Mouse (Mus musculus) liver, postnatal 0 days (tissue): ENCODE measurements around the gene Agap1.

Experiments
- CTCF ChIP-seq: sonication (generic); IDR thresholded peaks from 2 replicates; pipeline ENCODE4 v1.5.1; 2016; ENCODE audit warnings: antibody characterized with exemption, low read depth
- EP300 ChIP-seq: IDR thresholded peaks from 2 replicates; pipeline ENCODE4 v1.6.1; 2016; ENCODE audit warnings: antibody characterized with exemption, low read depth, mild to moderate bottlenecking

DNA sequence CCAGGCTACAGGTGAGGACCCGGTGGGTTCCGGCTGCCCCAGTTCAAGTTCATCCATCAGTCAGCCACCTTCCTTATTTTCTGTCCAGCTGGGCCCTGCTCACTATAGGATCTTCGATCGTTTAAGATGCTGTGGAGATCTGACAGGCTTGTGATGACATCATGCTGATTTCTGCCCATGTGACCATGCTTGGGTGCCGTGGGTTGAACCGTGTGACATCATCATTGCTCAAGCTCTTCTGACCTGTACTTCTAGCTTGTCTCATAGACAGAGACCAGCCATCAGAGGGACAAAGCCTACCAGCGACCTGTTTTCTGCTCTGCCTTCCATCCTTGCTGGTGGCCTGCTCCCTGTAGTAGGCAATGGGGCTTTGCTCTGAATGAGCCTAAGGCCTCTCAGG lies 146.7 kb downstream of the Agap1 start:
- TF ChIP-seq CTCF (no peak), EP300 (no peak)
